Comparison of ENCODE assay signal across 16 mouse cellular contexts in the genomic region with DNA sequence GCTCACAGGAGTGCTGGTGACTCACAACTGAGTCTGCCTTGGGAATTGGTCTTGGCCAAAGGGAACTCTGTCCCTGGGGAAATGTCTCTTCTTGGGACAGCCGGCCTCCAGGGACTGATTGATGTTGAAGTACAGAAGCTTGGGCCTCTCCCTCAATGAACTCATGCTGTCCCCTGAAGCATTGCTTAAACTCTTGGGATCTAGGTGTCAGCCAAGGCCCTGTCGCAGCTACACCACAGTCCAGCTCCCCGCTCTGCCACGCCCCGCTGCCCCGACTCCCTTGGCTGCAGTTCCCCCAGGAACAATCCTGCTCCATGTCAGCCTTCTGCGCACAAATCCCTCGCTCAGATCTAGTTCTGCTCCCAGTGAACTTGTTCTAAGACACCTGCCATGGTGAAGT. TPM values are rescaled to one million over a fixed set of nuclear protein-coding genes. Genes with fewer than 3 reads are reported as not detected.
DNase-seq lines count a peak whose midpoint lies in the region; ATAC-seq and TF ChIP-seq lines count a peak whose summit lies in the region.
"Had no signal": no experiment of that assay in that cellular context is flagged by ENCODE, and none has a peak within 500 bp of the region (broad histone marks: within the 10 kb centered on the region; RNA-seq: fewer than 3 reads in every experiment).

No protein-coding gene starts in this region.

- ATAC-seq in Patski: peak; percentile 37
- ATAC-seq: forebrain, embryonic 14.5 days; inflammation-experienced regulatory T-cells, adult 6 months; liver, embryonic 12.5 days had no signal

- TF ChIP-seq CTCF in kidney, adult 2 months (conservative IDR thresholded peaks at IDR 0.05; ENCODE audit: insufficient read depth, insufficient read length, low read depth, low read length): no peak
- TF ChIP-seq CTCF in Patski (IDR thresholded peaks at IDR 0.05): no peak

- H3K27ac ChIP-seq in kidney, adult 2 months (ENCODE audit: insufficient read depth, low read depth, low read length): no peak overlapping the region
- H3K27ac ChIP-seq: gastrocnemius, adult 2 months; liver, embryonic 12.5 days had no signal

- CTCF ChIA-PET in Patski (lab: Charles Lee): interaction anchor here (1.1 kb wide), 1 partner anchor 510 kb away, joined by 3 read pairs; no protein-coding TSS in a partner anchor

- no peaks in the 10 kb centered on the region for H3K36me3 ChIP-seq in kidney, adult 2 months (ENCODE audit: control insufficient read depth, insufficient read depth, low read length)
- H3K36me3 ChIP-seq: liver, embryonic 12.5 days had no signal

- no peak overlapping the region for H3K4me3 ChIP-seq in kidney, adult 2 months (ENCODE audit: insufficient read depth, low read depth, low read length)
- H3K4me3 ChIP-seq: gastrocnemius, adult 2 months; liver, embryonic 12.5 days had no signal

- in situ Hi-C loops in Patski (cut with MboI; ENCODE audit: low pct_unique_long_range_greater_than_20kb): loop anchor here (25.0 kb wide), 1 partner anchor 1867 kb away; a partner anchor contains a TSS

- 74% methylated on average over 8 of the region's 8 CpGs for WGBS in kidney, adult 2 months

- no peaks in the 10 kb centered on the region for H3K27me3 ChIP-seq in kidney, adult 2 months (replicated peaks; ENCODE audit: control insufficient read depth, insufficient read depth, low read length)
- H3K27me3 ChIP-seq in Patski: no peaks in the 10 kb centered on the region
- H3K27me3 ChIP-seq: liver, embryonic 12.5 days had no signal

- no peaks in the 10 kb centered on the region for H3K4me1 ChIP-seq in kidney, adult 2 months (ENCODE audit: control insufficient read depth, insufficient read depth, low read length)

- intact Hi-C loops in left cerebral cortex, postnatal 14 days (cut with DNase I): no loop called here

- TF ChIP-seq POLR2A in kidney, adult 2 months (IDR thresholded peaks at IDR 0.05; ENCODE audit: low read depth, low read length): no peak

- POLR2A ChIA-PET in Patski (lab: Charles Lee): no interaction called here

- peak; percentile 32 for DNase-seq in kidney, adult 2 months
- no peak for DNase-seq in kidney, adult 9 months
- DNase-seq in Patski (ENCODE audit: low read depth, low spot score): peak; percentile 57
- peak; percentile 33 for DNase-seq in adrenal gland, postnatal 25 days
- peak; percentile 76 for DNase-seq in lung, postnatal 10 days
- no peak for DNase-seq in left cerebral cortex, postnatal 14 days (ENCODE audit: low spot score in 2 of 2)
- DNase-seq in spleen, adult 12 weeks (ENCODE audit: low spot score): no peak
- DNase-seq: cerebellum, adult 11 months; gastrocnemius, adult 2 months; heart, postnatal 14 days; right cerebral cortex, postnatal 14 days; thymus, adult 2 months had no signal

RNA-seq across cellular contexts. Expression of a gene that starts 34.1 kb away (rescaled TPM):
- polyA plus RNA-seq in kidney, adult 2 months (2012; rRNA removed): 0.08 TPM in 2 replicates
- polyA plus RNA-seq in Patski (2021): 1.2 TPM
- 12.2 and 23.4 TPM in 2 replicates for total RNA-seq in adrenal gland, postnatal 25 days (2021)
- total RNA-seq in left cerebral cortex, postnatal 14 days (2021): 1 to 10 TPM; 3.3 to 4.0 TPM
- total RNA-seq: common myeloid progenitor, adult 5-6 weeks; gastrocnemius, adult 2 months had no signal

Comparison
In these comparisons a context has a peak if more than half of its experiments do, and no peak if none do; other contexts are left out.
1. DNase-seq: peak in kidney, adult 2 months (single experiment), Patski (single experiment), adrenal gland, postnatal 25 days (single experiment) and lung, postnatal 10 days (single experiment); none in kidney, adult 9 months (single experiment), left cerebral cortex, postnatal 14 days (0 of 2) and spleen, adult 12 weeks (single experiment).